Mouse (Mus musculus): ENCODE measurements around the gene Prss21.

Prss21 gene

GRCm38 (mm10) chr17:23867756-23868155, at the start of gene Prss21:
Gene Prss21, plus strand, starts transcription at chr17:23868056.
- no peak for DNase-seq

GRCm38 (mm10) chr17:23818579-23818978, 49.3 kb upstream of the Prss21 start:
- DNase-seq = no peak

DNA sequence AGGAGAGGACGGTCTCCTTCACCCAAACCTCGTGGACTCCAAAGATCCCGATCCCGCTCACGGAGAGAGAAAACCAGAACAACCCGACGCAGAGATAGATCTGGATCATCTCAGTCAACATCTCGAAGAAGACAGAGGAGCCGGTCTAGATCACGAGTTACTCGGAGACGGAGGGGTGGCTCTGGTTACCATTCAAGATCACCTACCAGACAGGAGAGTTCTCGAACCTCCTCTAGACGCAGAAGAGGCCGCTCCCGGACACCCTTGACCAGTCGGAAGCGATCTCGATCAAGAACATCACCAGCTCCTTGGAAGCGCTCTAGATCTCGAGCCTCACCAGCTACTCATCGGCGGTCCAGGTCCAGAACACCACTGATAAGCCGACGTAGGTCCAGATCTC, 48.6 kb upstream of the Prss21 start:
- no peak for DNase-seq

DNA sequence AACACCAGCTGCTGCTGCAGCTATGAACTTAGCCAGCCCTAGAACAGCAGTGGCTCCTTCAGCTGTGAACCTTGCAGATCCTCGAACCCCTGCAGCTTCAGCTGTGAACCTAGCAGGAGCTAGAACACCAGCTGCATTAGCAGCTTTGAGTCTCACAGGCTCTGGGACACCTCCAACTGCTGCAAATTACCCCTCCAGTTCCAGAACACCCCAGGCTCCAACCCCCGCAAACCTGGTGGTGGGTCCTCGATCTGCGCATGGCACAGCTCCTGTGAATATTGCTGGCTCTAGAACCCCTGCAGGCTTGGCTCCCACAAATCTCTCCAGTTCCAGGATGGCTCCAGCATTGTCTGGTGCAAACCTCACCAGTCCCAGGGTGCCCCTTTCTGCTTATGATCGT, 47.1 kb upstream of the Prss21 start:
- no peak for DNase-seq

DNA sequence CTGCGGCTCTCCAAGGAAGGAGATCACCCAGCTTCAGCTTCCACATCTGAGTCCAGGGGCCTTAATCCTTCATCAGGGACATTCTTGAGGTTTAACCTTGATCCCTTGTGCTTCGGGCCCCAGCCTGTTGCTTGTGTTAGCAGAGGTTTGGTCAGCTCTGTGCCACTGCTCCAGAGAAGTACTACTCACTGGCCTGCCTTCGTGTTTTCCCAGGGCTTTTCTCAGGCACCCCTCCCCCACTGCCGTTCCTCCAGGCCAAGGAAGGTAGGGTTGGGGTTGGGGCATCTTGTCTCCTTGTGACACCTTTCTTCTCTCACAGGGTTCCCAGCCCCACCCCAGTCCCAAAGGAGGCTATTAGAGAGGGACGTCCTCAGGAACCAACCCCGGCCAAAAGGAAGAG, 45.8 kb upstream of the Prss21 start:
- no peak for DNase-seq

DNA sequence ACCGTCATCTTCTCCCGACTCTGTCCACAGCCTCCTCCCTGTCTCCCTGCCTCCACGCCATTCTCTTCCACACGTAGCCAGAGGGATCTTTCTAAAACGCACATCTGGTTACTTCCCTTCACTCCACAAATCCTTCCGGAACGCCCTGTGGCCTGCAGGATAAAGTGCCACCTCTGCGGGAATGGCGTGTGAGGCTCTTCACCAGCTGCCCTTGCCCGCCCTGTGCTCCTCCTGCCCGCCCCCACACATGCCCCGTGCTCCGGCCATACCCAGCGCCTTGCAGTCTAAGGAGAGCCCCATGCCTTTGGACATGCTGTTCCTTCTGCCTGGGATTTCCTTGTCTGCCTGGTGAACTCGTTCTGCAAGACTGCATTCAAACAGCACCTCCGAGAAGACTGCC, 44.8 kb upstream of the Prss21 start:
- DNase-seq = no peak

DNA sequence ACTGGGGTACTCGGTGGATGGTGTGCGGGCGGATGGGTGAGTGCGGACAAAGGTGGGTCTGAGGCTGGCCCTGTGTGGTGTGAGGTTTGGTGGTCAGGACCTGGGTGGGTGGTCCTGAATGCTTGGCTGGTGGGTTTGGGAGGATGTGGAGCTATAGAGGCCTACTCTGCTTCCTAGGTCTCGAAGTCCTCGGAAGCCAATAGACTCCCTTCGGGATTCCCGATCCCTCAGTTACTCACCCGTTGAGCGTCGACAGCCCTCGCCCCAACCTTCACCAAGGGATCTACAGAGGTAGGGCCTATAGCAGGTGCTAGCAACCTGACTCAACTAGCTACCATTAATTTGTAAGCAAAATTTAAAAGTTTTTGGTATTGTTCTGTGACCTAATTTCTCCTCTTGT, 44.2 kb upstream of the Prss21 start:
- no peak for DNase-seq

DNA sequence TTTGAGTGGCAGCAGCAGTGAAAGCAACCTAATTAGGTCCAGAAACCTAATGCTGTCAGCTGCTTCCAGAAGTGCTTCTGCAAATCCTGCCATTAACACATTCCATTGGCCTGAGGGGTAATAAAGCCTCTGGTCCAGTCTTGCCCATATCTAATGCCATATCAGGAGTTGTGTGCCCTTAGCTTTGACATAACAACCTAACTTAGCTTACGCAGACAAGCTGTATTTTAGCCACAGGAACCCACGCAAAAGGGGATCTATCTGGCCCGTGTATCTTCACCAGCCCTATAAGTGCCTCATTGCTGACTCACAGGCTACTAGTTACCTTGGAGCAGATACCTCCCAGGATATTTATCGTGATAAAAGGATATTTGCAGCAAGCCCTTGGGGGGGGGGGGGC, 42.3 kb upstream of the Prss21 start:
- no peak for DNase-seq

- no peak for DNase-seq
Measured at GRCm38 (mm10) chr17:23828271-23829001, 39.4 kb upstream of the Prss21 start.

- DNase-seq = peak; percentile 84
Measured at GRCm38 (mm10) chr17:23829064-23829619, 38.7 kb upstream of the Prss21 start, which contains the start of gene Elob. Gene Elob, minus strand, starts transcription at chr17:23829136.

DNA sequence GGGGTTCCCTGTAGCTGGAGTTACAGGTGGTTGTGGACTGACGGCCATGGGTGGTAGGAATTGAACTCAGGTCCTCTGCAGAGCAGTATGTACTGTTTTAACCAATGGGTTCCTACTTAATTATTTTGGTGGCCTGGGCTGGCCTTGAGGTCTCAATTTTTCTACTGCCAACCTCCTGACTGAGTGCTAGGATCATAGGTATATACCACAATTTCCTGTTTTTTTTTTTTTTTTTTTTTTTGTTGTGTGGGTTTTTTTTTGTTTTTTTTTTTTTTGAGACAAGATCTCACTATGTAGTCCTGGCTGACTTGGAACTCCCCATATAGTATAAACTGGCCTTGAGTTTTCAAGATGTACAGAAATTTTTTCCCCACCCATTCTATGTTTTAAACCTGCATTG, 36.7 kb upstream of the Prss21 start:
- no peak for DNase-seq

GRCm38 (mm10) chr17:23836006-23836575, 31.8 kb upstream of the Prss21 start, which contains the start of gene Prss33:
Gene Prss33, minus strand, starts transcription at chr17:23836056.
- no peak for DNase-seq

DNA sequence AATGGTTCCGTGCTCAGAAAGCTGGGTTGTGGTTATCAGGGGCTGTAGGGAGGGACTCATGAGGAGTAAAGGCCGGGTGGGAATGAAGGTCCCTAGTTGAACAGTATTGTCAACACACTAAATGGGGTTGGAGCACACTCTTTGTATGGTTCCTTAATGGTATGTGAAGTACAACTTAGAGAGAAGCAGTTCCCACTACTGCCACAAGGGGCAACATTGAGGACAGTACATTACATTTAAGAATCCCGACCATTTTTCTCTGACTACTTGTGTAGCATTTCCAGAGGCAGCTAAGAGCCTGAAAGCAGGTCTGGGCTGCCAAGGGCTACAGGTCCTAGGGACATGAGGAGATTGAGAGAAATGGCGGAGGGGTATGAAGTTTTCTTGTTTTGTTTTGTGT, 26.7 kb upstream of the Prss21 start:
- DNase-seq = peak; percentile 66

DNA sequence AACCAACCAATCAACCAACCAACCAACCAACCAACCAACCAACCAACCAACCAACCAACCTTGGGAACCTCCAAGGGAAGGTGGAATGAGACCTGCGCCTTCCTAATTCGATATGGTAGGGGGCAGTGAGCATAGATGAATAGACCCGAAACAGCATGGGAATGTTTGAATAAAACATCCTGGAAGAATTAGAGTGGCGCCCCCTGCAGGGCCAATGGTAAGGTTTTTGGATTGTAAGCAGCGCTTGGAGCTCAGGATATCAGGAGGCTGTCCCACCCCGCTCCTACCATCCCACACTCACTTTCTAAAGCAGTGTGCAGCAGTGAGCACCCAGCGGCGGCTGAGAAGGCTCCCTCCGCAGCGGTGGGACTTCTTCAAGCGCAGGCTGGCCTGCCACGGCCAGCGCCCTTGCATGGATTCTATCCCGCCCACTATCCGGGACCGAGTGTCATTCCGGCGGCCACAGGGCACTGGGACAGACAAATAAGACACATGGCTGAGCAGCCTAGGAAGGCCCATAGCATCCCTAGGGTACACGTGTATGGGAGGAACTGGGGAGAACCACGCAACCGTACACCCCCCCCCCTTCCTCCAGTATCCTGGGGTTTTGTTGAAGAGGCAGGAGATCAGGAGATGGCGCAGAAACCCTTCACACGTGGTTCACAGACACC, 24.6 kb upstream of the Prss21 start:
- no peak for DNase-seq

GRCm38 (mm10) chr17:23843812-23844273, 24.0 kb upstream of the Prss21 start, which contains the start of the genes Prss32 and Prss41:
Gene Prss32, plus strand, starts transcription at chr17:23843855.
Gene Prss41, minus strand, starts transcription at chr17:23844172.
- DNase-seq = peak; percentile 70

DNA sequence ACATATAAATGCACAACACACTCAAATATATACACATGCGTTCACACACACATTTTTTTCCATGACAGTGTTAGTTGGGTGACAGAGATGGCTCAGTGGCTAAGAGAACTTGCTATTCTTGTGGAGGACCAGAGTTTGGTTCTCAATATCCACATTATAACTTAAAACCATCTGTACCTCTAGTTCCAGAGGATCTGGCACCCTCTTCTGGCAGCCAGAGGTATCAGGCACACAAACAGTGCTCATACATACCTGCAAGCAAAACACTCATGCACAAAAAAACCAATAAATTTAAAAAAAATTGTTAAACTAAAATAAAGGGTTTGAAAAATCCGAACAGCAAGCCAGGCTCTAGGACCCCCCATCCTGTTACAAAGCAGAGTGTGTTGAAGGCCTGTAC, 17.8 kb upstream of the Prss21 start:
- DNase-seq = no peak

DNA sequence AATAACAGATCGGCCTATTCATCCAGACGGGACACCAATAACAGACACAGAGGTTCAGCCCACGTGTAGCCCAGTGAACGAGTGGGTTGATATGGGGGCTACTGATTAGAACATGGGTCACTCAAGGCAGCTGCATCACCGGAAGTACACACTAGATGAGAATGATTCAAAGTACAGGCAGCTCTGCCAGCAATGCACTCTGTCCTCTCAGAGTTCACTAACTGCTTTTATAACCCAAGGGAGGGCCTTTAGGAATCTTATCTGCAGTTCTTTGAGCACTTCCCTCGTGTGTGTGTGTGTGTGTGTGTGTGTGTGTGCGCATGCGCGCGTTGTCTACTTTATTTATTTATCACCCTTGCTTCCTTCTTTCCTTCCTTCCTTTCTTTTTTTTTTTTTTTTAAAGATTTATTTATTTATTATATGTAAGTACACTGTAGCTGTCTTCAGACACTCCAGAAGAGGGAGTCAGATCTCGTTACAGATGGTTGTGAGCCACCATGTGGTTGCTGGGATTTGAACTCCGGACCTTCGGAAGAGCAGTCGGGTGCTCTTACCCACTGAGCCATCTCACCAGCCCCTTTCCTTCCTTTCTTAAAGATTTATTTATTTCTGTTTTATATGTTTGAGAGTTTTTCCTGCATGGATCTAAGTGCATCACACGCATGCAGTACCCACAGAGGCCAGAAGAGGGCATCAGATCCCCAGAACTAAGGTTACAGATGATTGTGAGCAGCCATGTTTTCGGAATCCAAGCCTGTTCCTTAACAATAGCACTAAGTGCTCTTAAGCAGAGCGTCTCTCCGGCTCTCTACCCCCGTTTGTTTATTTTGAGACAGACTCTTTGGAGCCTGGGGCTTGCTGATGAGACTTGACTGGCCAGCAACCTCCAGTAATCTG, 16.8 kb upstream of the Prss21 start:
- peak; percentile 61 for DNase-seq

DNA sequence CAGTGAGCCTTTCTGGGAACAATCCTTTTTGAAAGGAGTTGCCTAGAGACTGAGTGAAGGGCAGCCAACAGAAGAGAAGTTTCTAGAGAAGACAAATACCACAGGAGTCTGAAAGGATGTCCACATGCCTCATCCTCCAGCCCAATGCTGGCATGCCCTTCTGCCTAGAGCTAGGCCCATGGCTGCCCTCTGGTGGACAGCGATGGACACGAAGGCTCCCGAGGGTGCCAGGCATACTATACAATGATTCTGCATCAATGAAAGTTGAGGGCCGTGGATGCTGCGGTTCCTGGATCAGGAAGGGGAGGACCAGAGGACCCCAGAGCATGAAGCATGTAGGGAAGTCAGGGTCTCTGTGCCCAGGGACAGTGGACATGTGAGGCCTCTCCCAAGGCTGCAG, 14.6 kb upstream of the Prss21 start:
- DNase-seq = peak; percentile 66

GRCm38 (mm10) chr17:23854229-23854765, 13.6 kb upstream of the Prss21 start:
- DNase-seq = no peak

- no peak for DNase-seq
Measured at GRCm38 (mm10) chr17:23857193-23857592, 10.7 kb upstream of the Prss21 start.

GRCm38 (mm10) chr17:23857913-23858312, 9.9 kb upstream of the Prss21 start:
- DNase-seq = no peak

GRCm38 (mm10) chr17:23862926-23863325, 4.9 kb upstream of the Prss21 start:
- DNase-seq = no peak
